Mouse (Mus musculus) kidney, adult 11 months (tissue): ENCODE measurements at regions not wholly inside any gene's neighbourhood (a gene's known extent, or its start where the extent isn't known, plus 50 kb on each side); places are given as distances from the start of the nearest gene placed in this dataset.
A peak's percentile ranks its signal among the peaks of the same experiment; 100 is the strongest.

Experiments
- DNase-seq: peaks from one replicate; pipeline ENCODE4 v3.0.0; 2022

DNA sequence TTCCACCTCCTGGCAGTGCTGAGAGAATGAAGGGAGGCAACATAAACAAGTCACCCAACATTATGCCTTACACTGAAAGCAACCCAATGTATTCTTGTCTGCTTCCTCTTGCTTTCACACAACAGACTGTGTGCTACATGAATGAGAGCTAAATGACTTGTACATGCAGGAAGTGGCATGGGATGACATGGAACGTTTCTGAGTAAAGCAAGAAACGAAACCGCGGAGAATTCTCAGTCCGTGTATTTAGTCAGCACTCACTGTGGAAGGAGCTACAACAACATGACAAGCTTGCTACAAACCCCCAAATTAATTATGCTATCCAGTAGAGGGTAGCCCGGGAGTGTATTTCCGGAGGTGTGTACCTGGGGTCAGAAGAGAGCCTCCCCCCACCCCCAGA lies 349.4 kb upstream of the Fam92a start:
- DNase-seq: no peak

GRCm38 (mm10) chr4:12516497-12516896 lies 344.7 kb upstream of the Fam92a start:
- DNase-seq: no peak

DNA sequence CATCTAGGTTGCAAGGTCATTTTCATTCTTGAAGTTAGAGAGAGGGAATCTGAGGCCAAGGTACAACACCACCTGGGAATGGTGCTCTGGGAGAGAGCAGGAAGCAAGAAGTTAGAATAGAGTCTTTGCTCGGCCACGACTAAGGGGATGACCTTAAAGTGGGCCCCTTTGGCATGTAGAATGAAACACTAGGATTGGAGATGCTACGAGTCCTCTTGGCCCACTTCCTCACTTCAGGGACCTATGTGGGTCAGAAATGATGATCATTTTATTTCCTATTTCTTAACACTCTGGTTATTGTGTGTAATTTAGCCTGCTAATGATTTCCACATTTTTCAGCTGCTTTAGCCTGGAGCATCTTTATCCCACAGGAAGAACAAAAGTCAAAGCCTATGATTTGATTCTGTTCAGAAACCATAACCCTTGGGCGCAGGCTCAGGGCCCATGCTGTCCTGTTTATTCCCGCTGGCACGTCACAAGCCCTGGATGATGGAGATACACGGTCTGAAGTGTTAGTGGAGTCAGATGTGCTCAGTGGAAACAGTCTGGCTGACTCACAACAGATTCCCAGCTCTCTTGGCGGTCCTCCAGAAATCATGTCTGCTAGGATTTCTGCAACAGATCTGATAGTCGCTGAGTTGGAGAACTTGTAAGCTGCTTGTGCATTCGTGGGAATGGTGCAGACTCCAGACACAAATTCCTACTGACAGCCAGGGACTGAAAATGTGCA lies 340.0 kb upstream of the Fam92a start:
- DNase-seq: no peak

DNA sequence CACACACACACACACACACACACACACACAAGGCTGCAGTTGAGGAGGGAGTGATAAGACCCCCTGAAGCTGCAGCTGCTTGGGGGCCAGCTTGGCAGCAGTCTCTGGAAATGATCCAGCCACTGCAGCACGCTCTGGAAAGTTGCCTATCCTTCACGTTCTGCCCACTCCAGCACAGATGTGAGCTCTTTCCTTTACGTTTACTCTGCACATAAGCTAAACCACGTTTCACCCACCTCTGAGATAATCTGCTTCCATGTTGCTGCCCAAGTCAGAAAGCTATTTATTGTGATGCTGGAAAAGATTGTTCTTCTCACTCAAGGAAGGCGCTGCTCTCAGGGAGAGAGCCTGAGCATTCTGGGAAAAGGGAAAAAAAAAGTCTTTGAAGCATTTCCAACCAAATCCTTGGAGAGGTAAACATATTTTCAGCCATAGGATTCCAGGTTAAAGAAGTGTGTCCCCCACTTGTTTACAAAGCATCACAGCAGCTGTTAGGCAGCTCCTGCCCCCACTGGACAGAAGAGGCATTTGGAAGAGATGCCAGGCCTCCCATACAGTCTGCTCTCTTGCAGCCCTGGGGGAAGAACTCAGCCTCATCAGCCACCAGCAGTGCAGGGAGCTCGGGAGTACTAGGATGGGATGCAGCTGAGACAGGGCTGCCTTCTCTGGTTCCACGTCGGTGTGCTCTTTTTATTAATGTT lies 335.2 kb upstream of the Fam92a start:
- no peak for DNase-seq

DNA sequence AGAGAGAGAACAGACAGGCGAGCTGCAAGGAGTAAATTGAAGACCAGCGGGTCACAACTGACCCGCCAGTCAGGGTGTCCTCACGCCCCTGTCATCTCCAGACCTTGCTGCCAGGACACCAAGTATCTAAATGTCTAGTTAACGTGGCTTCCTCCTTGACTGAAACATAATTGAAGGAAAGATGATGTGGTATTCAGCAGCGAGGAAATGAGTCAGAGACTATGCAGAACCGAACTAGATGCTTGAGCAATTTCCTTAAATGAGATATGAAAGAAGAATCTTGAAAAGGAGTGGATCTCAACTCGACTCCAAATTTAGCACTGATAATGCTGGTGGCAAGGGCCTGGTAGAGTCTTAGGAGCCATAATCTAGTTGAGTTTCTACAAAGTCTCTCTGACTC lies 329.3 kb upstream of the Fam92a start:
- no peak for DNase-seq

DNA sequence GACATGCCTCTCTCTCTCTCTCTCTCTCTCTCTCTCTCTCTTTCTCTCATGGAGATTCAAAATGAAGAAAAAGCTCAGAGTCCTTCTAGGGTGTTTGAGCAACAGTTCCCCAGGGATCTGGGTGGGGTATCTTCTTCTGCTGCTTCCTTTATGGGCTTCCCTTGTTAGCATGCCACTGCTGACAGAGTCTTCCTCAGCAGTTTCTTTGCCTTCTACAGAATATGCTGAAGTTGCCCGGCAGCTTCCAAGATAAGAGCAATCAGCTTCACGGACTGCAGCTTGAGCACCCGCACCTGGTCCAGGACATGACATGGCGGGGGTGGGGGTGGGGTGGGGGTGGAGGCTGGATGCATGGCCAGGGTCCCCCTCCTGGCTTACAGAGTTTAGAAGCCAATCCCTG lies 326.6 kb upstream of the Fam92a start:
- DNase-seq: no peak

- no peak for DNase-seq
Observed at GRCm38 (mm10) chr4:12492468-12492867, 320.7 kb upstream of the Fam92a start.

GRCm38 (mm10) chr4:12491306-12491705 lies 319.5 kb upstream of the Fam92a start:
- no peak for DNase-seq

GRCm38 (mm10) chr4:12490066-12490465 lies 318.3 kb upstream of the Fam92a start:
- no peak for DNase-seq

- DNase-seq: no peak
Observed at GRCm38 (mm10) chr4:12489358-12489757, 317.5 kb upstream of the Fam92a start.

GRCm38 (mm10) chr4:12481481-12481880 lies 309.7 kb upstream of the Fam92a start:
- DNase-seq: peak; percentile 48

GRCm38 (mm10) chr4:12476717-12477116 lies 304.9 kb upstream of the Fam92a start:
- DNase-seq: no peak

GRCm38 (mm10) chr4:12474981-12475568 lies 303.3 kb upstream of the Fam92a start:
- no peak for DNase-seq

- DNase-seq: no peak
Observed at GRCm38 (mm10) chr4:12474421-12474820, 302.6 kb upstream of the Fam92a start.

- DNase-seq: no peak
Observed at GRCm38 (mm10) chr4:12461701-12462100, 289.9 kb upstream of the Fam92a start.

- no peak for DNase-seq
Observed at GRCm38 (mm10) chr4:12461251-12461650, 289.4 kb upstream of the Fam92a start.

DNA sequence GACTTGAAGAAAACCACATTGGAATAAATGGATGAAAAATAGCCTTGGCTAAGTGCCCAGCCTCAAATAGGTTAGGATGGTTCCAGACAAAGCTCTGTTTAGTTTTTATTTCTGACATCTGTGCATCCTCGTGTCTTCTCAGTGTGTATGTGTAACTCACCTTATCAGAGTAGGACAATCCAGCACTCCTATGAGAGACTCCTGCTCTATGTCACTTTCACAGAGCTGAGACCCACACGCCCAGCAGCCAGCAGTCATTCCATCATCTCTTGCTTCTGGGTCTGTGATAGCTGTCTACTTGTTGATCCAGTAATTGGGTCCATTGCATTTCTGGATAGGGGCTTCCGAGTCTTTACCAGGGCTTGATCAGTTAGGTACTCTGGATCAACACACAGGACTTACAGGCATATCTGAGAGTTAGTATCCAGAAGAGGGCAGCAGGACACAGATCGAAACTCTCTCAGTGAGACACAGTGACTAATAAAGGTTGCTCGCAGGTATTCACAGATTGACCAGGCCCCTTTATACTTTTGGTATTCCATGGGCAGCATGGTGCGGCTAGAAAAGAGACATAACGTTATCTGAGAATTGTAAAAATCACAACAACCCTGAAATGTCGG lies 286.3 kb upstream of the Fam92a start:
- no peak for DNase-seq

DNA sequence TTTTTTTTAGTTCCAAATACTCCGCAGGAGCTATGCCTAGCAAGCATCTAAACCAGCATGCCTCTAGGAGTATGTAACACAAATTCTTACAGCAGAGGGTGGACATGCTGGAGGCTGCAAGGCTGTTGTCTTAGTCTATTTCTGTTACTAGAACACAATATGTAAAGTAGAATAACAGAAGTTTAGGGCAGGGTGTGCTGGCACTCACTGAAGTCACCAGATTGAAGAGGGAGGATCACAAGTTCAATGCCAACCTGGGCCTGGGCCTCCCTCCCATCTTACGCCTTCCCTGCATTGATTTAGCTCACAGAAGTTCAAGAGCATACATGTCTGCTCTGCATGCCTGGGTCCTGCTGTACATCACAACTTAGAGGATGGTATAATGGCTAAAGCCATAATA lies 280.3 kb upstream of the Fam92a start:
- no peak for DNase-seq

DNA sequence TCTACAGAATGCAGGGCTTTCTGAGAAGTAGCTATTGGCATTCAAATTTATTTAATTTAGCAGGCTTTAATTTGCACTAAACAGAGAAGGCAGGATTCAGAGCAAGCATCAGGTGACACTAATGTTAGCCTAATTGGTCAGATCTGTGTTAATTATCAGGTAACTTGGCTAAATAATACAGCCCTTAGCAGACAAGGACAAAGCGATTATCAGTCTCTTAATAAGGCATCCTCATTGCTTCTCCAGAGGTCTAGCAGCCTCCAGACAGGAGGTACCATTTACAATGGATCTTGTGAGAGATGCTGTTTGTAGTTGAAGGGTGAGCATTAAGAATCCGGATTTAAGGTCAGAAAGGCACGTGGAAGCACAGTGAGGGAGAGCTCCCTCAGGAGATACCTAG lies 253.7 kb upstream of the Fam92a start:
- no peak for DNase-seq

GRCm38 (mm10) chr4:12421628-12422319 lies 250.0 kb upstream of the Fam92a start:
- no peak for DNase-seq

DNA sequence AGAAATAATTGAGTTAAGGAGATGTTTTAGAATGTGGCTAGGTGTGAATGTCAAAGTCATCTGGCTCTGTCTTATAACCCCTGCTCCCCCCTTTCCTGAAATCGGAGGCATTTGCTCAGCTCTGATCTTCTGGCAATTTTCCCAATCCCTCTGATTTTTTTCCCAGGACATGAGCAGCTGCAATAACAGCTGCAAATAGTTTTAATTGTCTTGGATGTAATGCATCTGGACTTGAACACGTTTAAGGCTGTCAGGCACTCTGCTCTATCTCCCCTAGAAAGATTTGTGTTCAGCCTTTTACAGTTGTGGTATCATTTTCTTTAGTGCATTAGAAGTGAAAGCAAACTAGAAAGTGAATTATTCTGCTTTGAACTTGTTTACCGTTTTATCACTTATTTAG lies 246.3 kb upstream of the Fam92a start:
- DNase-seq: no peak

DNA sequence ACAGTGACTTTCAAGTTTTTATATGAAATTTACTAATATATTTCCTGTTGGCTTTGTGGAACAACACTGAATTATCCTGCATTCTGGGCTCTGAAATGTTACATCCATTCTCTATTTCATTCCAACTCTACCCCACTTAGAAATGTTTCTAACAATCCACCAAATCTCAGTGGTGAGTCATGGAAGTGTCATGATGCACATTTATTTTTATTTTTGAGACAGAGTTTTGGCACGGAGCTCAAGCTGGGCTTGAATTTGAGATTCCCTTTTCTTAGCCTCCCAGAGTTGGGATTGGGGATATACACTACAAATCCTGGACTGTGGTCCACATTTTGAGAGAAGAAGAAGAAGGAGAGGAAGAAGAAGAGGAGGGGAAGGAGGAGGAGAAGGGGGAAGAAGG lies 223.5 kb upstream of the Fam92a start:
- DNase-seq: no peak
